Mouse (Mus musculus): ENCODE results near the gene Fbn1. TPM values are rescaled to one million over a fixed set of nuclear protein-coding genes. Genes with fewer than 3 reads are reported as not detected.

Gene Fbn1
- 100 to 1,000 TPM; 163 TPM for total RNA-seq (2021)
- long read RNA-seq, experiment 1, full-length matches to known transcripts: 2 of 23 reads
- long read RNA-seq, experiment 1, partial matches to known transcripts: 20 of 23 reads
- long read RNA-seq, experiment 1, other reads (novel, unspliced or antisense): 1 of 23 reads
- long read RNA-seq, experiment 2, full-length matches to known transcripts: 2 of 25 reads
- long read RNA-seq, experiment 2, partial matches to known transcripts: 16 of 25 reads
- long read RNA-seq, experiment 2, other reads (novel, unspliced or antisense): 7 of 25 reads

DNA sequence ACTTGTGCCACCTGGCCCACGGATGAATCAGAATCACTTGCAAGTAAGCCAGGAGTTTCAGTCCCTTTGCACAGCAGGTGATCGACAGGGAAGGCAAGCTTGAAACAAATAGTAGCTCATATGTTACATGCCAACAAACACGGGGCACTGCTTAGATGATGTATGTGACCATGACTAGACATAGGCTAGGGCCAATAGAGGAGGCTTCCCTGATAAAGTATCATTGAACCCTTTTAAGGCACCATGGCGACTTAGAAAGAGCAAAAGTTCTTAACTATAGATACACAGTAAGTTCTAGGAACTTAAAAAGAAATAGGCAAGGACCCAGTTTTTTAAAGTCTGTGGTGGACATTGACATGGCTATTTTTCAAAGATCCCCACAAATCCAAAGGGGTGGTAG lies at the start of gene Fbn1:
Fbn1 (minus strand) TSS at position 101 of the 400 bp plus-strand sequence.
- intact Hi-C loops (cut with DNase I): loop anchor here (5.0 kb wide), 2 partner anchors 69 to 89 kb away; no protein-coding TSS in a partner anchor
- DNase-seq: no peak

DNA sequence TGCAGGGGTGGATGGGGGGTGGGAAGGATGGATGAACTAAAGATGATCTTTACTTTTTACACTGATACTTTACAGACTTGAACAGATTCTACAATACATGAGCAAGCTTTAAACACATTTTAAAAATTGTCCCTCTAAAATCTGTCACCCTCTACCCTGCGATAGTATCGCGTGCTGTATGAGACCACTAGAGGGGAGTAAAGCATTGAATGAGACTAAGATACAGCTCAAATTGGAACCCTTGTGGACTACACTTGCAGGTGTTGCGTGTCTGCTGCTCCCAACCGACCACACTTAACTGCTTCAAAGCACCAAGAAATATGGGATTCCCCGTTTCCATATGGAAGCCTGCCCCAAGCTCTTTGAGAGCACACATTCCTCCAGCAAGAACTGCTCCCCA lies 48.0 kb upstream of the Fbn1 start:
- DNase-seq: no peak
- intact Hi-C loops (cut with DNase I): no loop called here

DNA sequence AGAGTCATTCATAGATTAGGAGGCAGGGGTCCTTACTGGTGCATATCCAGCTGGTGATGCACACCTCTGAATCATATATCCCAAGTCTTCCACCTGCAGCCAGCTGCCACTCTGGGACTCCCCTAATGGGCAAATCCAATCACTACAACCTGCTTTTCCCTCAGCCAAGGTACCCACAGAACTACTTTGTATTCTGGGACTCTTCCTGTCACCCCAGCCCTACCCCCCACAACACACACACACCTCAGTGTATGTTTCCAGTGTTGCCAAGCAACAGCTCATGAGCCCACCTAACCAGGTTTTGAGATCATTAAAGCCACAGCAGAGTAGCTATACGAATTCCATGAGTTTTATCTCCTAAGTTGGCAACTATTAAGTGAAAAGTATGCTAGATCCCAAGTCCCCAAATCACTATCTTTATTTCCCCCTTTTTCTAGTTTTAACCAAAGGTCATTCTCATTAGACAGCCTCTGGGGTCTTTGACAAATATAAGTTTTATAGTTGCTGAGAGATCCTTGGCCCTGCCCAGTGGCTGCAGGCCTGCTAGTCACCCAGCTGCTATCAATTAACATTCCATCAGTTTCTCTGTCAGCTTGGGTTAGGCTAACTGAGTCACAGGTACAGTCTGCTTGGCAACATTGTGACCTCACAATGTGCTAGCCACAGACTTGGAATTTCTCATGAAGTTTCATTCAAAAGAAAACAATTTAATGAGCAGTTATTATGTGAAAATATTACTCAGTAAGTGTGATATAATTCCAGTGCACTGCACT lies 41.2 kb upstream of the Fbn1 start:
- intact Hi-C loops (cut with DNase I): no loop called here
- DNase-seq: no peak

DNA sequence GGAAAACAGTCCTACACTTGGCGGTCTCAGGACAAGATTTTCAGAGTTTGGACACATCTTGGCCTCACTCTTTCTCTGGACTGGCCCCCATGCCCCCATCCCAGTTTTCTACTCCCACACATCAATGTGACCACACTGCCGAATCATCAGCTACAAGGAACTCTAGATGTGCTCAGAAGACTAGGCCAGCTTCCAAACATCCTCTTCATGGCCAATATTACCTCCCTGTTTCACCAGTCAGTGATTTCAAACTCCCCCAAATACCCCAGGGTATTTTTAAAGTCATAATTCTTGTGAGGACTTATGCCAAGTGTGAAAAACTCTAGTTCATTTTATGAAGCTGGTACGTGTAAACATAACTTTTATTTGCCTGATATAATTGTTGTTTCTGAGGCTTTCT lies 37.2 kb upstream of the Fbn1 start:
- intact Hi-C loops (cut with DNase I): no loop called here

DNA sequence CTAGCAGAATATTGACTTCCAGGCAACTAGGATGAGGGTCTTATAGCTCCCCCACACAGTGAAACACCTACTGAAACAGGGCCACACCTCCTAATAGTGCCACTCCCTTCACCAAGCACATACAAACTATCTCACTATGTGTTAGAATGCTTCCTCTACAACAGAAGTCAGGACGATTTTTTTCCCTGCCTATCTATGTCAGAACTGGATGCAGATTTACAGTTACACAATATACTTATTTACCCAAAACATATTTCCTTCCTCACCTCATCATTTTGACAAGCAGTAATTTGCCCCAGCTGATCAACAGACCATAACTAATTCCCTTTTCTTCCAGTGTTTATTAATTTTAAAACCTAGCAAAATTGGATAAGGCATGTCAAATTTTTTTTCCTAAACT lies 35.9 kb upstream of the Fbn1 start:
- DNase-seq: no peak
- intact Hi-C loops (cut with DNase I): no loop called here

More for the DNA sequence above, 37.2 kb upstream of the Fbn1 start:
- DNase-seq: peak in 1 of 2 experiments; percentile 19

DNA sequence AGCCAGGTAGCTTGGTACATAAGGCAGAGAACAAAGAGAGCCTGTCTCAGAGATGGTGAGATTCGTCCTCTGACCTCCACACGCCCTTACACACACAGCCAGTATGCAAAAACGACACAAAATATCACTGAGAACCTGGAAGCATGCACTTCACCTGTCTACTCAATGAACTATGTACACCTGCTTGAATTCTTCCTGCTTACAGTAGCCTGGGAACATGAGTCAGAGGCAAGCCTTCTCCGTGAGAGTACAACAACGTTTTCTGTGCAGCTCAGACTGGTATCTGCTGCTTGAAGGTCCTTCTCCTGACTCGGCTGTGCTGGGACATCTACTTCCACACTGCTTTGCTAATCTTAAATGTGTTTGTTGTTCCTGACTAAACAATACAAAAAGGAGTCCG lies 33.7 kb upstream of the Fbn1 start:
- intact Hi-C loops (cut with DNase I): no loop called here
- DNase-seq: no peak

DNA sequence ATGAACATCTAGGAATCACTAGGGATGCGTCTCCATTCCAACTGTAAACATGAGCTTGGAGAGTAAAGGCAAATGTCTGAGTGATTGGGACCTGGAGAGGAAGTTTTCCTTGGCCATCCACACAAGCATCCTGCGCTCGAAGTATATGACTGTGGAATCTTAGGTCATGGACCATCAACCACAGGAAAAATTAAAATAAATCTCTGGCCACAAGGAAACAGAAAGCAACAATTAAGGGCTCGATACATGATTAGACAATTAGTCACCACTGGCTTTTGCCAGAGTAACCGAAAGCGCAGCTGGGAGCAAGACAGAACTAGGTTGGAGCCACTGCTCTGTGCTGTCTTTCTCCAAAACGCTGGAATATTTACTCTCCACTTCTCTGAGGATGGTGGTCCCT lies 32.8 kb upstream of the Fbn1 start:
- peak in 1 of 2 experiments; percentile 16 for DNase-seq
- intact Hi-C loops (cut with DNase I): no loop called here

DNA sequence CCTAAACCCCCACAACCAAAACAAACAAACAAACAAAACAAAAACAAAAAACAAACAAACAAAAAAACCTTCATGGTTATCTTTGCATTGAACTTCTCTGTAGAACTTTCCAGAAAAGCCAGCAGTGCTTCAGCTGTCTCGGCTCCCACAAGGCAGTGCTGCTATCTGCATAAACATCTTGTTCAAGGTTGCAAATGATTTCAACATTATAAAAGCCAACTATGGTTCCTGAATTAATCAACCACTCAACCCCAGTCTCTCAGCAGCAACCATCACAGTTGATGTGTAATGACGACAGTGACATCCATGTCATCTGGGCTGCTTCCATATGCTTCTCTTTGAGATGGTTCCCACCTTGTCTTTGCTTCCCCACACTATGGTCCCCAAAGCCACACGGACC lies 31.8 kb upstream of the Fbn1 start:
- intact Hi-C loops (cut with DNase I): no loop called here
- no peak for DNase-seq

DNA sequence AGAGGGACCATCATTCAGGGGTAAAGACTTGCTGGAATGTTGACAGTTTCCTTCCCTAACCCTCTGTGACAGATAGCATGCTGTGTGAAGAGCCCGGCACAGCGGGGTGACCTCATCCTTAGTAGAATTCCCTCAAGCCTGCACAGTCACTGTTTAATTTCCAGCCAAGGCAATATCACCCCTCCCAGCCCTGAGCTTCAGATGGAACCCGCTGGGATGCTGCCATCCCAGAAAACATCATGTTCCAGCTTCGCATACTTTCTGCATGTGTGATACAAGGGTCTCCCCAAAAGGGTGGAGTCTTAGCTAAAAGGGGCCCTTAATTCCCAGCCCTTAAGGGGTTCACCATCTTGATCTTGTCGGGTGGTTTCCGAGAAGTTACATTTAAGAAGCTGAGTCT lies 22.9 kb upstream of the Fbn1 start:
- intact Hi-C loops (cut with DNase I): no loop called here
- DNase-seq: peak; percentile 54 to 60

DNA sequence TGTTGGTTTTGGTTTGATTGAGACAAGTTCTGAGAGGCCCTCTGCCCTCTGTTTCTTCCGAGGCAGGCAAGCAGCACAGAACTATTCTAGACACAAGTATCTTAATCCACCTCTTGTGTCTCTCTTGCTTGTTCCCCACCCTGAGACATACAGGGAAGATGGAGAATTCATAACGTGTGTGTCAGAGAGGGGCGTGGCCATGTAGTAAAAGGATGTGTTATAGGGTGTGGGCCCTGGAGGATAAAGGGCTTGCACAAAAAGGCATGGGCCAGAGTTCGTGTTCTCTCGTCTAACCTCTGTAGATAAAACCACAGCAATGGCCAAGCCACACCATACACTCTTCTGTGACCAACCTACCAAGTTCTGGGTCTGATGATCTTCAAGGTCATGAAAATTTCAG lies 18.8 kb upstream of the Fbn1 start:
- intact Hi-C loops (cut with DNase I): no loop called here
- no peak for DNase-seq

DNA sequence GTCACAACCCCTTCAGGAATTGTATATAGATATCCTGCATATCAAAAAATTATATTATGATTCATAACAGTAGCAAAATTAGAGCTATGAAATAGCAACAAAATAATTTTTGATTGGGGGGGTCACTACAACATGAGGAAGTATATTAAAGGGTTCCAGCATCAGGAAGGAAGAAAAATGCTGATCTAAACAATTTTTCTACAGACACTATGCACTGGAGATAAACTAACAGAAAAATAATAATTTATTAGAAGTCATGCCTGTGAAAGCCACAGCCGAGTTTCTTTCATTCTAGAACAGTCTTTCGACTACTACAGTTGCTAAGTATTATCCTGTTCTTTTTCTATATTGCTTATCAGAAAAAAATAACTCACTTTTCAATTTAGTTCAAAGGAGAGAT lies 17.7 kb upstream of the Fbn1 start:
- no peak for DNase-seq
- intact Hi-C loops (cut with DNase I): no loop called here

DNA sequence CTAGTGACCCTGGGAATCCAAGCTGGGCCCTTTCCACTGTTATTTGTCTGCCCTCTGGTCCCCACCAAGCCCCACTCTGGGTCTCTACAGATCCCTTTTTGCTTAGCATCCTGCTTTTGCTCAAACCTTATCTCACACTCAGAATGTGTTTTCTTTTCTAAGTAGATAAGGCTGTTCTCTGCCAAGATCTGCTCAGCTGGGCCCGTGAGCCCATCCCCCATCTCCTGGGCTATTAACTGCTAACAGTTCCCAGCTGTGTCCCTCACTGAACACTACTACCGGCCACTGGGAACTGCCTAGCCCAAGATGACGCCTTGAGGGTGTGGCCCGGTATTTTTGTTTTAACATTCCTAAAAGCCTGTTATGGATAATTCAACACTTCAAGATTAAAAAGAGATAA lies 8.8 kb upstream of the Fbn1 start:
- intact Hi-C loops (cut with DNase I): no loop called here
- DNase-seq: peak; percentile 73 to 74

DNA sequence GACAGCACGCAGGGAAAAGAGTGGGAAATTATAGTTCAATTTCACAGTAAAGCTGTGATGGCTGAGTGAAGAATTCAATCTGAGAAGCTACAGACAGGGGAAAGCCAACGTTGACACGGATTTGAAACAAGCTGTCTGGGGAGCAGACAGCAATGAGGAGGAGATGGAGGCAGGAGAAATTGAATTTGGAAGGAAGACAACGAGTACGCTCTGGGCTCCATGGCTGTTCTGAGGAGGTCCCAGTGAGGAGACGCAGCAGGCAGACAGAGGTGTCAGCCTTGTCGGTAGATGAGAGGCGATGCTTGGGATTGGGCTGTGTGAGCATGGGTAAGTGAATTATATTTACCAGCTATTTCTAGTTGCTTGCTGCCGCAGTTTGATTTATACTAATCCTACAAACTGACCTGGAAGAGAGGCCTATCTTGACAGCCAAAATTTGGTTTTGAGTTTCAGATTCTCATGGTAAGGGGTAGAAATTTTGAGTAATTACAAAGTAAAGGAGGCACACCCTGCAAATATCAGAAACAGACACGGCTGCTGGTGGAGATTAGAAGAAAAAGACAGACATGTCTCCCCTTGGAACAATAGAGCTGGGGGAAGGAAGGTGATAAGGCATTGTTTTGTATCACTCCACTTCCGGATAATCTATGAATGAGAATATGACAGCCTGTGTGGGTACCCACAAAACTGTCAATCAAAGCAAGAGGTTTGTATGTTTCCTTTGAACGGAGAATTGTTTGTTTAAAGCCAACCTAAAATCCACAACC lies 7.7 kb upstream of the Fbn1 start:
- intact Hi-C loops (cut with DNase I): no loop called here
- DNase-seq: no peak

DNA sequence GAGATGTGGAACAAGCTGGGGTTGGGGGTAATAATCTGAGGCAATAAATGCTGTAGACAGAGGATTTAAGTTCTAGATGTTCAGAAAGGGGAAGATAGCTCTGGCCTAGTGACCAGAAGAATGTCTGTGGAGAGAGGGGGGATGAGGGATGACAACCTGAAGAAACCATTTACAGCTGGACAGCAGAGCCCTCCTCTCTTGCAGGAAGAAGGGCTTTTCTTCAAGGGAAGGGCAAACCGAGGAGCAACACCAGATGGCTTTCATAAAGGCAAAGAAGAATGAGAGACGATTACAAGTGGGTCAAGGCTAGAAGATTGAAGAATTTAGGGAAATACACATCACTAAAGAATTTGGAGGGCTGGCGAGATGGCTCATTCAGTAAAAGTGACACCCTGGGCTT lies 6.6 kb upstream of the Fbn1 start:
- intact Hi-C loops (cut with DNase I): no loop called here
- no peak for DNase-seq

DNA sequence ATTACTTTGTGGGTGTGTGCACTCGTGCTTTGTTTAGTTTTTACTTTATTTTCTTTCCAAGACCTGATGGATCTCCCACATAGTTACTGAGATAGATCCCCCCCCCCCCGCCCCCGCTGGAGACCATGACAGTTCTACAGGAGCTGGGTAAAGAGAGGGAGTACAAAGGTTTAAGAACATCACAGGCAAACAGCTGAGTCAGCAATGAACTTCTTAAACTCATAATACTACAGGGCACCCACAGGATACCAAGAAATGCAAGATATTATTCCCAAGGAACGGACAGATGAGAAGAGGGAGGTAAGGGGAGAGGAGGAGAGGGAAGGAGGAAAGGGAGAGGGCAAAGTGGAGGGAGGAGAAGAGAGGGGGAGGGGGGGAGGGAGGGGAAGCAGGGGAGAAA lies 4.8 kb upstream of the Fbn1 start:
- intact Hi-C loops (cut with DNase I): no loop called here

DNA sequence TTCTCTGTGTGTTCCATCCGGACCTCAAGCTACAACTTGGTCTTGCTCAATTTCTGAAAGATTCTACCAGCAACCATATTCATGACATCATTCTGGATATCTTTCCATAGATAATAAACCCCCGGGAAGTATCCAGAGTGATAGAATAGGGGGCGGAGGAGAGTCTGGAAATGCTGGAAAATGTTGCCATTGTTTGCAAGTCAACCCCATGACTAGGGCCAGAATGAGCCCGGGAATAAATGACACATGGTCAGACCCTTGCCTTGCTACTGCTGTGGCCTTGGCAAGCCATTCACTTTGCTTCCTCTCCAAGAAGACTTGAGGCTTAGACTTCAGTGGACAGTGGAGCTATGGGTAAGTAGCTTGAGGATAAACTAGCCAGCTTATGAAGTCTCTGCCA lies 4.1 kb upstream of the Fbn1 start:
- intact Hi-C loops (cut with DNase I): no loop called here
- DNase-seq: peak in 1 of 2 experiments; percentile 43

More for the DNA sequence above, 4.8 kb upstream of the Fbn1 start:
- no peak for DNase-seq

DNA sequence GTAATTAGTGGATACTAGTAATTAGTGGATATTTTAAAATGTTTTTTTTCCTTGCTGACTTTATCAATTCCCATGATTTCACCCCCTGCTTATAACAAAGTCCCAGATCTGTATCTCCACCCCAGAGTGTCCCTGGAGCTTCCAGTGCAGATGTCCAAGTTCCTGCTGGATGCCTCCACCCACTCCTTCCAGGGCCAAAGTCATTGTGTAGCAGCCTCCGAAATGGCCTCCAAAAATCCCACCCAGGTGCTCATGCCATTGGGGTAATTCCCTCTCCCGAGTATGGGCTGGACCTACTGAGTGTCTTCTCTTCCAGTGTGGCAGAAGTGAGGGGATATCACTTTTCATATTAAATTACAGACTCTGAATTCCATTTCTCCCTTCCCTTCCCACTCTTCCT lies 3.0 kb upstream of the Fbn1 start:
- intact Hi-C loops (cut with DNase I): no loop called here
- DNase-seq: no peak

DNA sequence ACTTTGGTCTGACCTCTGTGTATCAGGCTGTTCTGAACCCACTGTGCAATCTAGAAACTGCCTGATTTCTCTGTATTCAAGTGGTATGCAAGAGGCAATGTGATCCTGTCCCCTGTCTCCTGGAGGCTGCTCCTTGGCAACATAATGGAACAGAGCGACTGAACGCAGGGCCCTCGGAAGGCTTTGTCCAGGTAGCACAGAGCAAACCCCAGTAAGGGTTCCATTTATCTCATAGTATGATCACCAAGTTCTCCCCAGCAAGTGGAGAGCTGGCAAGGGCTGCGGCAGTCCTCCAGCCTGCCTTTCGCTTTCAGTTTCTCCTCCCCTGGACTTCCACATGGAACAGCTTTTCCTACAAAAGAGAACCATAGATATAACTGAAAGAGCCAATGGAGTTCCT lies 588 bp upstream of the Fbn1 start:
- DNase-seq: no peak
- intact Hi-C loops (cut with DNase I): loop anchor here (5.0 kb wide), 2 partner anchors 69 to 89 kb away; no protein-coding TSS in a partner anchor

DNA sequence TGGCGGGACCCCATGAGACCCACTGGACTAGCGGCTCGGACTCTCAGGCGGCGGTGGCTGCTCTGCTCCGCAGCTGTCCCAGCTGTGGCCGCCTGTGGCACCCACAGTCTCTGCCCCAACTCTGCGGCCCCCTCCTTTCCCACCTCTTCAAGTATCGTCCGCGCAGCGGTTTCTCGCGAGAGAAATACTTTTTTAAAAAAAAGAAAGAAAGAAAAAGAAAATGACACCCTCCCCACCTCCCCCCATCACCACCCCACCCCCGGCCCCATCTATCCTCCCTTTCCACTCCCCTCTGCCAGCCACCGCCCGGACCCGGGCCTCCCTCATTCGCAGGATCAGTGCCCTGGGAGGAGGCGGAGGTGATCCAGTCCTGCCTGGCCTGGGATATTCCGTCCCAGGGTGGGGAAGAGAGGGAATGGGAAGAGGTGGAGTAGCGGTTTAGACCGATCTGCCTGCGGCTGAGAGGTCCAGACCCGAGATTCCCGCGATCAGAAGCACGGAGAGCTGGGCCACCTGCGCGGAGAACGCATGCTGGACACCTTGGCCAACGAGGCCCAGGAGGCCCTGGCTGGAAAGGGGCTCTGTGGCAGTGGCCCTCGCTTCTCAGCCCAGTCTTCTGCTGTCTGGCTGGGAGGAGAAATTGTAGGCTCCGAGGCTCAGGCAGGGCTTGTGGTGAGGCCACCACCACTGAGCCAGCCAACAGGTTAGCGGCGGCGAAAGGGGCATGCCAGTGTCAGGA lies 1.3 kb downstream of the Fbn1 start:
- intact Hi-C loops (cut with DNase I): loop anchor here (5.0 kb wide), 2 partner anchors 71 to 91 kb away; no protein-coding TSS in a partner anchor
- DNase-seq: peak; percentile 69 to 83

DNA sequence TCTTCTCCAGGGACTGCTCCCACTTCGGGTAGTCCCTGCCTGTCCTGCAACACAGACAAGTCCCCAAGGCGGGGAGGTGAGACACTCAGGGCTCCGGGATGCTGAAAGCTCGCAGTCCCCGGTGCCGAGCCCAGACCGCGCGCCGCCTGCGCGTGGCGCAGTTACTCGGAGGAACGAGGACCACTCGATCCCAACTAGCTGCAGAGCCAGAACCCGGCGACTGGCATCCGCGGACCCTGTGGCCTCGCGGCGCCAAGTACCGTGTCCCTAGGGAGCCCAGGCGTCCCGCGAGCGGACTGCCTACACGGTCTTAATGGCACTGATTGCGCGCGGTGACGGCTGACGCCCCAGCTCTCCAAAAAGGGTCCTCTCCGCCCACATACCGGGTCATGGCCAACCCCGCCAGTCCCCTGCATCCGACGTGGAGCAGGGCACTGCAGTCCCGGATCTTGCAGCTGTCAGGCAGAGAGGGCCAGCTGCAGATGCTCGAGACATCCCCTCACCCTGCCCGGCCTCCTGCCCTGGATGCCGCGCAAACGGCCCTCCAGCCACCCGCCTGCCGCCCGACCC lies 2.0 kb downstream of the Fbn1 start:
- DNase-seq: peak; percentile 71 to 78
- intact Hi-C loops (cut with DNase I): loop anchor here (5.0 kb wide), 2 partner anchors 71 to 91 kb away; no protein-coding TSS in a partner anchor

Data from heart, postnatal 14 days (tissue).